Mouse (Mus musculus) kidney, embryonic 16.5 days (tissue): Measurements from ENCODE around the gene Itpr2. TPM values are rescaled to one million over a fixed set of nuclear protein-coding genes. Genes with fewer than 3 reads are reported as not detected.

Source experiments
- ATAC-seq: fragments of 200-750 bp; cut with Nextera tagmentation; 2 replicates; pipeline ENCODE4 v1.8.0; 2017; ENCODE audit warnings: moderate TSS enrichment; ENCODE audit not compliant: low FRiP score, low TSS enrichment
- H3K27ac ChIP-seq: fragments of 300-500 bp; sonication (generic); 2 replicates; pipeline ENCODE4 v1.5.1; 2014; ENCODE audit warnings: low read length
- H3K27me3 ChIP-seq: fragments of 300-500 bp; sonication (generic); 2 replicates; pipeline ENCODE4 v1.6.1; 2014; ENCODE audit warnings: low read length, control low read depth, mixed read lengths; ENCODE audit not compliant: insufficient read depth
- H3K36me3 ChIP-seq: fragments of 300-500 bp; sonication (generic); 2 replicates; pipeline ENCODE4 v1.6.1; 2014; ENCODE audit warnings: low read length, control low read depth, mixed read lengths; ENCODE audit not compliant: insufficient read depth
- H3K4me1 ChIP-seq: fragments of 300-500 bp; sonication (generic); 2 replicates; pipeline ENCODE4 v1.6.1; 2014; ENCODE audit warnings: low read length, control low read depth, mixed read lengths; ENCODE audit not compliant: insufficient read depth
- H3K4me2 ChIP-seq: fragments of 300-500 bp; sonication (generic); replicated peaks from 2 replicates; pipeline ENCODE4 v1.6.1; 2014; ENCODE audit warnings: low read depth, low read length
- H3K4me3 ChIP-seq: fragments of 300-500 bp; sonication (generic); 2 replicates; pipeline ENCODE4 v1.5.1; 2014; ENCODE audit warnings: mild to moderate bottlenecking, low read length
- H3K9ac ChIP-seq: fragments of 300-500 bp; sonication (generic); replicated peaks from 2 replicates; pipeline ENCODE4 v1.6.1; 2014; ENCODE audit warnings: low read length
- H3K9me3 ChIP-seq: fragments of 300-500 bp; sonication (generic); 2 replicates; pipeline ENCODE4 v1.6.1; 2016; ENCODE audit warnings: low read length, control low read depth
- WGBS: fragments of 180-500 bp; shearing (Covaris S2); extraction: QIAGEN DNeasy Blood & Tissue Kit; methylation state at CpG from one replicate; pipeline ENCODE4 v1.1.7; 2014; 5-methylcytosine and 5-hydroxymethylcytosine counted together
- polyA plus RNA-seq: library from polyadenylated mRNA; unstranded; fragments of >200 nt; fragmentation: Nextera tagmentation; extraction: Ambion mirVana; gene quantifications from 2 replicates; pipeline ENCODE4 v1.2.1, GENCODE M21; 2015

Itpr2 gene
- polyA plus RNA-seq, 1 experiment from 2014 or later = 14.0 TPM

DNA sequence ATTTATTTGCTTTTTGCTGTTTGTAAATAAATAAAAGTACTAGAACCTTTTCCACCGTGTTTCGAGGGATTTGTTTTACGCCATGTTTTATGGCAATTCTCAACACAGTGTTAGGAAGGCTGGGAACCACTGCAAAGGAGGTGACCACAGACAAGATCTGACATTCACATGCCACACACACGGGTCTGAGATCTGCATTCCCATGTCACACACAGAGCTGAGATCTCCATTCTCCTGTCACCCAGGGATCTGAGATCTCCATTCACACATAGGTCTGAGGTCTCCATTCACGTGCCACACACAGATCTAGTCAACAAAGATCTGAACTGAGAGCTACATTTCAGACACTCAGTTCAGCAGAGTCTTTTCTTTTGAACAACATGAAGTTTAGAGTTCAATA lies 282.0 kb downstream of the Itpr2 start:
- Histone ChIP-seq H3K9ac (no peak overlapping the region), H3K4me1 (peaks cover 11% of the 10 kb centered on the region; the same call in 1 of the 2 replicates), H3K4me3 (no peak overlapping the region), H3K27me3 (no peaks in the 10 kb centered on the region; the same call in 1 of the 2 replicates), H3K36me3 (no peaks in the 10 kb centered on the region), H3K9me3 (no peaks in the 10 kb centered on the region), H3K27ac (no peak overlapping the region), H3K4me2 (no peak overlapping the region)
- WGBS = 73% methylated on average over 5 of the region's 5 CpGs
- no peak for ATAC-seq

DNA sequence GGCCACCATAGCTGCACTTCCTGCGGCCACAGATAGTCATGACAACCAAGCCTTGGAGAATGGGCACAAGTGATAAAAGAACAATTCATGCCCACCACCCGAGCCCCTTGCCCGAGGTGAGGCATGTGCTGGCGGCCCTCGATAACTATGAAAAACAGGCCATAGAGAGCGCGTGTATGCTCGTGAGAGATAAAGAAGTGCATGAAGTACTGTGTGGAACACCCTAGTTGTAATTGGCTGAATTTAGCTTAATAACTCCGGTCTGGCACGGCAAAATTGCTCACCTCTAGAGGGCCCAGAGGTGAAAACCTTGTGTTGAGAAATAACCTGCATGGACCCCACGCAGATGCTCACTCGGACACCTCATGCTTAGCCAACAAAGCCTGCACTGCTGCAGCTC lies 282.5 kb downstream of the Itpr2 start:
- ATAC-seq = no peak
- no peak overlapping the region for H3K4me3 ChIP-seq
- no peaks in the 10 kb centered on the region for H3K9me3 ChIP-seq
- H3K9ac ChIP-seq = no peak overlapping the region
- no peak overlapping the region for H3K4me2 ChIP-seq
- 88% methylated on average over 12 of the region's 12 CpGs for WGBS
- H3K36me3 ChIP-seq = no peaks in the 10 kb centered on the region
- H3K27ac ChIP-seq = no peak overlapping the region
- no peaks in the 10 kb centered on the region; the same call in 1 of the 2 replicates for H3K27me3 ChIP-seq
- peaks cover 11% of the 10 kb centered on the region; the same call in 1 of the 2 replicates for H3K4me1 ChIP-seq

DNA sequence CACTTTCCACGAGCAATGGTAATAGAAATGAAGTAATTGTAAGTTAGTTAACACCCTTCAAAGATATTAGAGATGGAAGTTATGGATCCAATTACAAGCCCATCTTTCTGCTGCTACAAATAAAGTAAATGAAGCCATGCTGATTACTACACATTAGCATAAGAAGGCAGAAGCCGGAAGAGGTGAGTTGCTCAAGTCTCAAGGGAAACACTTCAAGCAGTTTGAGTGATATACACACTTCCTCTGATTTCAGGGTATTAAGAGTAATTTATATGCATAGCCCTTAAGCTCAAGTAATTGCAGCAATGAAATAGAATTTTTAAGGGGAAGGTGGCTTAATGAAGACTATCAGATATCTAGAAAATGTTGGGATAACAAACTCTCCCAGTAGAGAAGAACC lies 286.7 kb downstream of the Itpr2 start:
- no peak for ATAC-seq
- no peaks in the 10 kb centered on the region for H3K27me3 ChIP-seq
- H3K9ac ChIP-seq = no peak overlapping the region
- no peaks in the 10 kb centered on the region for H3K9me3 ChIP-seq
- WGBS = 64% methylated on average over 2 of the region's 2 CpGs
- H3K4me3 ChIP-seq = no peak overlapping the region
- no peaks in the 10 kb centered on the region for H3K36me3 ChIP-seq
- no peaks in the 10 kb centered on the region for H3K4me1 ChIP-seq
- H3K27ac ChIP-seq = no peak overlapping the region
- H3K4me2 ChIP-seq = no peak overlapping the region

DNA sequence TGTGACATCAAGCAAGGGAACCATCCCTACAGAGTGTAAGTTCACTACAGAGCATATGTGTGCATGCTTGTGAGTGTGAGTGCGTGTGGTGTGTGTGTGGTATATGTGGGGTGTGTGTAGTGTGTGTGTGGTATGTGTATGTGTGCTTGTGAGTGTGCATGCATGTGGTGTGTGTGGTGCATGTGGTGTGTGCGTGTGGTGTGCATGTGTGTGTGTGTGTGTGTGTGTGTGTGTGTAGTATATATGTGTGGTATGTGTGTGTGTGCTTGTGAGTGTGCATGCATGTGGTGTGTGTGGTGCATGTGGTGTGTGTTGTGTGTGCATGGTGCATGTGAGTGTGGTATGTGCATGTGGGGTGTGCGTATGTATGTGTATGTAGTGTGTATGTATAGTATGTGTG lies 289.7 kb downstream of the Itpr2 start:
- WGBS = 90% methylated on average over 3 of the region's 3 CpGs
- Histone ChIP-seq H3K4me1 (peaks cover 8% of the 10 kb centered on the region; the same call in 1 of the 2 replicates), H3K4me2 (no peak overlapping the region), H3K27me3 (no peaks in the 10 kb centered on the region), H3K4me3 (no peak overlapping the region), H3K9ac (no peak overlapping the region), H3K27ac (no peak overlapping the region), H3K9me3 (no peaks in the 10 kb centered on the region), H3K36me3 (no peaks in the 10 kb centered on the region)
- no peak for ATAC-seq

DNA sequence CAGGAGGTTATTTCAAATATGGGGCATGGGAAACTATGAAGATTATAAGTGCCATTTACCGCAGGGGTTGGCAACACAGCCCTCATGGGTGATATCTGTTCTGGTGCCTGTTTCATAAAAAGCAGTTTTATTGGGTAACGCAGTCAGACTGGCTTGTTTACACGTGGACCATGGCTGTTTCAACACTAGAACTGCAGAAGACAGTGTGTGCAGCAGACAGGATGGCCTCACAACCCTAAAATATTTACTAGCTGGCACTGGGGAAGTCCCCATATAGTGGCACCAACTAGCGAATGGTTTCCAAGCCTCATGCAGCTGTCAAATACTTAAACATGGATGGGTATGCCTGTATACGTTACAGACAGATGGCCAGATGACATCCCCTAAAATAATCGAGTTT lies 290.8 kb downstream of the Itpr2 start:
- 86% methylated on average over 6 of the region's 6 CpGs for WGBS
- Histone ChIP-seq H3K4me3 (no peak overlapping the region), H3K9me3 (no peaks in the 10 kb centered on the region), H3K36me3 (no peaks in the 10 kb centered on the region), H3K27me3 (no peaks in the 10 kb centered on the region), H3K4me2 (no peak overlapping the region), H3K27ac (no peak overlapping the region), H3K9ac (no peak overlapping the region), H3K4me1 (peaks cover 10% of the 10 kb centered on the region; the same call in 1 of the 2 replicates)
- ATAC-seq = no peak

DNA sequence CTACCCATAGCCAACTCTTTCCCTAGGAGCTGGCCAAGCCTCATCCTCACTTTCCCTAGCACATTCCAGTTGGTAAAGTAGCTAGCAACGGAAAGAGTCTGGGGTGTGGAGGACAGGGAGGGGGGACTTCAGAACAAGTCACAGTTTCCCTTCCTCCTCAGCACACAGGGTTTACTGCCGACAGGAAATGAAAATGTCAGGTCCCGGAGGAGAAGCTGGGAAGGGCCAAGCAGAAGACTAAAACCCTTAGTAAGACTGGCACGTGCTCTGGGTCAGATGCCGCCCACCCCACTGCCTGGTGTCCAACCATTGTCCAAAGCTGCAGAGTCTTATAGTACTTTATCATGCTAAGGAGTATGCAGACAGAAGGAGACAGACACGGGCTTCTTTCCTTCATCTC lies 293.0 kb downstream of the Itpr2 start:
- H3K27me3 ChIP-seq = no peaks in the 10 kb centered on the region
- no peaks in the 10 kb centered on the region for H3K36me3 ChIP-seq
- H3K9ac ChIP-seq = no peak overlapping the region
- H3K9me3 ChIP-seq = no peaks in the 10 kb centered on the region
- H3K27ac ChIP-seq = peak overlapping the region; percentile 32; the same call in 1 of the 2 replicates
- H3K4me3 ChIP-seq = no peak overlapping the region
- H3K4me1 ChIP-seq = peaks cover 10% of the 10 kb centered on the region; the same call in 1 of the 2 replicates
- H3K4me2 ChIP-seq = no peak overlapping the region
- 0 out of 2 replicates have a peak, but pooled peaks have one; percentile 46 for ATAC-seq
- 45% methylated on average over 6 of the region's 6 CpGs for WGBS

DNA sequence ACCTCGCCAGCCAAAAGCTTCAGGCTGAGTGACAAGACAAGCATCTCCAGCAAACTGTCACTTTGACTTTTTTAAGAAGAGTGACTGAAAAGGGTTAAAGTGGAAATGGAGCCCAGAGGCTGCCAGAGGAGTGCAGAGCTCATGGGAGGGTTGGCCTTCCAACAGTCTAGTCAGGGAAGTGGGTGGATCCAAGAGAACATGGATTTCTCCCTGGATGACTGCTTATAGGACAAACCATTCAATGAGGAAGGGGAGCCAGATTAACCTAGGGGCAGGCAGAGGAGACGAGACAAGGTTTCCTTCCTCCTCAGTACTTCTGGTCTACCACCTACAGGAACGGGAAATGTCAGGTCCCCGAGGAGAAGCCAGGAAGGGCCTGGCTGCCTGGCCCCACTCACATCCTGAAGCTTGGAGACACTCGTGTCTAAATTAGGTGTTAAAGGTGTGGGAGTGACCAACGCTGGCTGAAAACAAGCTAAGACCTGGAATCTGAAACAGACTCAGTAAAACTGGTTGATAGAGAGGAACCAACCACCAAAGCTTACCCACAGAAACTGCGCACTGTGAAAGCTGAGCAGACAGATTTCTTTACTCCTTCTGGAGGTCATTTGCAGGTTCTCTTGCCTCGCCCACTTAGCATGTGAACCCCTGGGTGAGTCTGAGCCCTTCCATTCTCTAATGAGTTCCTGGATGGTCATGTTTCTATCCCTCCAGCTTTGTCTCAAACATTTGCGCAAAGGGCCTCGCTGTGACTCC lies 294.6 kb downstream of the Itpr2 start:
- peak; percentile 42; the same call in 1 of the 2 replicates for ATAC-seq
- H3K27me3 ChIP-seq = no peaks in the 10 kb centered on the region
- no peak overlapping the region for H3K4me3 ChIP-seq
- H3K4me2 ChIP-seq = 0 out of 2 replicates have a peak overlapping the region, but pooled peaks have one; percentile 12
- peak overlapping the region; percentile 46; the same call in 1 of the 2 replicates for H3K27ac ChIP-seq
- no peaks in the 10 kb centered on the region for H3K9me3 ChIP-seq
- no peaks in the 10 kb centered on the region for H3K36me3 ChIP-seq
- no peak overlapping the region for H3K9ac ChIP-seq
- WGBS = 67% methylated on average over 10 of the region's 10 CpGs
- peaks cover 10% of the 10 kb centered on the region; the same call in 1 of the 2 replicates for H3K4me1 ChIP-seq

DNA sequence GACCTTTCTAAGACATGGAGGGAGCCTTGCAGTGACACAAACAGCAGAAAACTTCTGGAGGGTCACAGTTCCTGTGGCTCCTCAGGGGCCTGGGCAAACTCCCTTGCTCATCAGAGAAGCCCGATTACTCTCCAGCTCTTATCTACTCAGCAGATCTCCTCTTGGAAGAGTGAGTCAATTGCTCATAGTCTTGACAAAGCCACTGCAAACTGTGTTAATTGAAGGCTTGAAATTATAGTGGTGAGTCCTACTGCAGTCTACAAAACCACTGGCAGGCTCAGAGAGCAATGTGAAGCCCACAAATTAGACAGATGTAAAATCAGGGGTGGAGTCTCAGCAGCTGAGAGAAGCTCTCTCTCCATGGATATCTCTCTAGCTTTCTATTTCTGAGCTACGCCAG lies 296.9 kb downstream of the Itpr2 start:
- no peak overlapping the region for H3K4me3 ChIP-seq
- 56% methylated on average over 2 of the region's 2 CpGs for WGBS
- ATAC-seq = no peak

DNA sequence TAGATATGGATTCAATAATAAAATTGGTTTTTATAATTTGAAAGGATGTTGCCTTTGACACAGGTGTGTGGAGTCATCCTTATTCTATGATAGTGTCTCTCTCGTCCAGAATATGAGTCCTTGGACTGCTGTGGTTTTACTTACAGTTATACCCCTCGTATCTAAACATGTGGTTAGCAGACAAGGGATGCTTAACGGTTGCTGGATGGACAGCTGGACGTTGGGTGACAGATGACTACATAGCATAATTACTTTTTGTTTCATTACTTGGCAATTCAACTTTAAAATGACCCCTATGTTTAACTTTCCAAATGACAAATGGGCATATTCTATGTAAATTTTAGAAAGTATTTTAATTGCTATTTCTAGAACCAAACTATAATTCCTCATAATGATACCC lies 297.6 kb downstream of the Itpr2 start:
- H3K4me3 ChIP-seq = no peak overlapping the region
- H3K9me3 ChIP-seq = no peaks in the 10 kb centered on the region
- no peaks in the 10 kb centered on the region for H3K27me3 ChIP-seq
- no peak overlapping the region for H3K27ac ChIP-seq
- no peaks in the 10 kb centered on the region for H3K36me3 ChIP-seq
- H3K9ac ChIP-seq = no peak overlapping the region
- peaks cover 10% of the 10 kb centered on the region; the same call in 1 of the 2 replicates for H3K4me1 ChIP-seq
- 79% methylated on average over 4 of the region's 4 CpGs for WGBS
- H3K4me2 ChIP-seq = no peak overlapping the region
- ATAC-seq = no peak

More for the DNA sequence above, 296.9 kb downstream of the Itpr2 start:
- Histone ChIP-seq H3K27ac (no peak overlapping the region), H3K9me3 (no peaks in the 10 kb centered on the region), H3K4me2 (no peak overlapping the region), H3K27me3 (no peaks in the 10 kb centered on the region), H3K4me1 (peaks cover 10% of the 10 kb centered on the region; the same call in 1 of the 2 replicates), H3K9ac (no peak overlapping the region), H3K36me3 (no peaks in the 10 kb centered on the region)

DNA sequence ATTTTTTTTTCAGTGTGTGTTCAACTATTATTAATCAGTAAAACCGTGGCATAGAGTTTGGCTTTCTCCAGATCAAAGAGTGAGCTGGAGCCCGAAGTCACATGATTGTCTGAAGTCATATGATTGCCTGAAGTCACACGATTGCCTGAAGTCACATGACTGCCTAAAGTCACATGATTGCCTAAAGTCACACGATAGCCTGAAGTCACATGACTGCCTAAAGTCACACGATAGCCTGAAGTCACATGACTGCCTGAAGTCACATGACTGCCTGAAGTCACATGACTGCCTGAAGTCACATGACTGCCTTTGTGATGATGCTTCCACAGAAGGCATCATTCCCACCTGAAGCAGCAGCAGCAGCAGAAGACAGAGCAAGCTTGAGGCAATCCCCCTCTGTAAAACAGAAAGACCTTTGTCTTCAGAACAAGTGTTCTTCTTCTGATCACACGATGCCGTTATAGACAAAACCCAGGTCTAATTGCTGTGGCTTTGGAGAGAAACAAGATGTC lies 304.1 kb downstream of the Itpr2 start:
- Histone ChIP-seq H3K4me3 (no peak overlapping the region), H3K9ac (no peak overlapping the region), H3K9me3 (peaks cover 7% of the 10 kb centered on the region; the same call in 1 of the 2 replicates), H3K27me3 (no peaks in the 10 kb centered on the region), H3K36me3 (no peaks in the 10 kb centered on the region), H3K4me2 (no peak overlapping the region), H3K4me1 (no peaks in the 10 kb centered on the region), H3K27ac (no peak overlapping the region)
- WGBS = 95% methylated on average over 7 of the region's 7 CpGs
- no peak for ATAC-seq
